Mouse (Mus musculus) myocyte (in vitro differentiated cells): ENCODE measurements around the gene Col13a1.

Source experiments
- CEBPB ChIP-seq: IDR thresholded peaks from 2 replicates; pipeline ENCODE4 v1.6.1; 2011; ENCODE audit warnings: mild to moderate bottlenecking, moderate library complexity; ENCODE audit not compliant: poor library complexity, insufficient read depth, severe bottlenecking
- MAX ChIP-seq: IDR thresholded peaks from one replicate; pipeline ENCODE4 v1.6.1; 2011; ENCODE audit warnings: low read depth, mild to moderate bottlenecking, control low read depth
- MYOG ChIP-seq, 3 experiments: IDR thresholded peaks; one replicate each; pipeline ENCODE4 v1.6.1; 2011; ENCODE audit warnings: control low read depth in 2 of 3, low read depth in 2 of 3, mild to moderate bottlenecking in 2 of 3; ENCODE audit not compliant: insufficient read length in 2 of 3, control insufficient read depth in 1 of 3, insufficient read depth in 1 of 3
- POLR2A ChIP-seq: IDR thresholded peaks from one replicate; pipeline ENCODE4 v1.6.1; 2011; ENCODE audit warnings: low read depth, mild to moderate bottlenecking, control low read depth, moderate library complexity; ENCODE audit not compliant: insufficient read length
- POLR2AphosphoS2 ChIP-seq: IDR thresholded peaks from one replicate; pipeline ENCODE4 v1.6.1; 2011; ENCODE audit warnings: low read depth, control low read depth; ENCODE audit not compliant: insufficient read length
- TCF12 ChIP-seq: IDR thresholded peaks from one replicate; pipeline ENCODE4 v1.6.1; 2011; ENCODE audit warnings: mild to moderate bottlenecking, control low read depth; ENCODE audit not compliant: poor library complexity, insufficient read depth, severe bottlenecking
- TCF3 ChIP-seq: IDR thresholded peaks from one replicate; pipeline ENCODE4 v1.6.1; 2011; ENCODE audit warnings: low read depth, control low read depth; ENCODE audit not compliant: insufficient read length

- no peak for TF ChIP-seq TCF3
- no peak for TF ChIP-seq POLR2A
- TF ChIP-seq POLR2AphosphoS2, result no peak
- TF ChIP-seq MAX, result no peak
- TF ChIP-seq TCF12, result no peak
- no peak for TF ChIP-seq CEBPB
- TF ChIP-seq MYOG (IDR thresholded peaks at IDR 0.05; ENCODE audit: control insufficient read depth in 1 of 3, insufficient read depth in 1 of 3, insufficient read length in 2 of 3, low read depth in 2 of 3), result no peak
Measured at GRCm38 (mm10) chr10:61827950-61828936, 150.7 kb downstream of the Col13a1 start.
